Mouse (Mus musculus): ENCODE results near the gene Gm18596.

Gm18596 gene

DNA sequence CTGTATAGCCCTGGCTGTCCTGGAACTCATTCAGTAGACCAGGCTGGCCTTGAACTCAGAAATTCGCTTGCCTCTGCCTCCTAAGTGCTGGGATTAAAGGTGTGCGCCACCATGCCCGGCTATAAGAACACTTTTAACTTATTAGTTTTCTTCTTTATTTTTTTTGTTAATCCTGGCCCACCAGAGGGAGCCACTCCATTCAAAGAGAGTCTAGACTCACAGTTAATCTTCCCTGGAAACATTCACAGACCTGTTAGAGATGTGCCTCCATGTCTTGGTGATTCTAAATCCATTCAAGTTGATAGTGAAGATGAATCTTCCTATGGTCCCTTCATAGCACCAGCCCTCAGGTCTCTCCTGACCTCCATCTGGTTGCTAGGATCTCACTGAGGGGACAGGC, 32.6 kb downstream of the Gm18596 start:
- no peak for DNase-seq

DNA sequence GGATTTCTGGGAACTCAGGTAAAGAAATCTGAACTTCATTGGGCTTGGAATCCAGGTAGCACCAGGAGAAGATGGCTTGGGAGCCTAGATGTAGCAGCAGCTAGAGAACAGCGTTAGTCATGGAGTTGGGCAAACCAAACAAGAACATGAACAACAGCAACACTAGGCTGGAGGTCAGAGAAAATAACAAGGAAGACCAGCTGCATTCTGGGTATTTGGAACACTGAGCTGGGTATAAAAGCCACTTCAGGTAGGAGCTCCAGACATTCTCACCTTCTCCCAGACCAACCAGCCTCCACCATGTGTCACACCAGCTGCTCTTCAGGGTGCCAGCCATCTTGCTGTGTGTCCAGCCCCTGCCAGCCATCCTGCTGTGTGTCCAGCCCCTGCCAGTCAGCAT, 36.1 kb downstream of the Gm18596 start, which contains the start of gene Gm10272:
Gene Gm10272, plus strand, starts transcription at position 301 of the 400 bp plus-strand sequence.
- DNase-seq, result no peak

DNA sequence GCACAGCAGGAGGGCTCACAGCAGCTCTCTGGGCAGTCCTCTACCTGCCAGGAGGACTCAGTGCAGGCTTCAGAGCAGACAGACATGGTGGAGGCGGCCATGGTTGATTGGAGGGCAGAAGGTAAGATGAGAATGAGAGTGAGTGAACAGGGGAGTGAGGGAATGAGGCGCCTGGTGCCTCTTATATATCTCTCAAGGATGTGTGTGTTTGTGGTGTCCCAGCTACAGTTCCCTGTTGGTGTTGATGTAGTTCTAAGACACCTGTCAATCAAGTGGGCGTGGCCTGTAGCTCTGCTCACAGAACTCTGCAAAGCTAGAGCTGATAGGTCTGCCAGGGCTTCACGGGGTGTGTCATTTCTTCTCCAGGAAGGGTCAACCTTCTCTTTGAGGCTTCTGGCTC, 45.3 kb downstream of the Gm18596 start, which contains the start of gene Gm9508:
Gene Gm9508, minus strand, starts transcription at position 101 of the 400 bp plus-strand sequence.
- no peak for DNase-seq

Data from cerebellum, adult 11 months (tissue).